Mouse (Mus musculus) midbrain, postnatal 0 days (tissue): ENCODE measurements around the gene Picalm. TPM values are rescaled to one million over a fixed set of nuclear protein-coding genes. Genes with fewer than 3 reads are reported as not detected.

Source experiments
- ATAC-seq: fragments of 200-750 bp; cut with Nextera tagmentation; 2 replicates; pipeline ENCODE4 v1.8.0; 2017; ENCODE audit warnings: moderate number of reproducible peaks, mild to moderate bottlenecking, moderate TSS enrichment, moderate library complexity; ENCODE audit not compliant: low FRiP score
- DNase-seq: peaks from one replicate; pipeline ENCODE4 v3.0.0-alpha.2; 2015; ENCODE audit warnings: low spot score
- H3K27ac ChIP-seq: fragments of 300-500 bp; sonication (generic); 2 replicates; pipeline ENCODE4 v1.5.1; 2014; ENCODE audit warnings: low read depth, mild to moderate bottlenecking, low read length, mixed read lengths
- H3K27me3 ChIP-seq: fragments of 300-500 bp; sonication (generic); 2 replicates; pipeline ENCODE4 v1.6.1; 2014; ENCODE audit warnings: low read length, control low read depth, mixed read lengths; ENCODE audit not compliant: insufficient read depth
- H3K36me3 ChIP-seq: fragments of 300-500 bp; sonication (generic); 2 replicates; pipeline ENCODE4 v1.6.1; 2014; ENCODE audit warnings: low read length, control low read depth, mixed read lengths; ENCODE audit not compliant: insufficient read depth
- H3K4me1 ChIP-seq: fragments of 300-500 bp; sonication (generic); 2 replicates; pipeline ENCODE4 v1.6.1; 2014; ENCODE audit warnings: mild to moderate bottlenecking, control low read depth, antibody characterized with exemption, low read length, mixed read lengths; ENCODE audit not compliant: insufficient read depth
- H3K4me2 ChIP-seq: fragments of 300-500 bp; sonication (generic); 2 replicates; pipeline ENCODE4 v1.6.1; 2014; ENCODE audit warnings: low read depth, mild to moderate bottlenecking, low read length, mixed read lengths; ENCODE audit not compliant: poor library complexity, severe bottlenecking
- H3K4me3 ChIP-seq: fragments of 300-500 bp; sonication (generic); 2 replicates; pipeline ENCODE4 v1.5.1; 2014; ENCODE audit warnings: low read depth, mild to moderate bottlenecking, low read length, moderate library complexity
- H3K9ac ChIP-seq: fragments of 300-500 bp; sonication (generic); replicated peaks from 2 replicates; pipeline ENCODE4 v1.6.1; 2014; ENCODE audit warnings: mild to moderate bottlenecking, low read length, moderate library complexity, mixed read lengths; ENCODE audit not compliant: poor library complexity, severe bottlenecking
- H3K9me3 ChIP-seq: fragments of 300-500 bp; sonication (generic); 2 replicates; pipeline ENCODE4 v1.6.1; 2016; ENCODE audit warnings: low read length, control low read depth
- CTCF ChIP-seq: IDR thresholded peaks from 2 replicates; pipeline ENCODE4 v1.5.1; 2016; ENCODE audit warnings: antibody characterized with exemption, mild to moderate bottlenecking
- WGBS: fragments of 180-500 bp; shearing (Covaris S2); extraction: QIAGEN DNeasy Blood & Tissue Kit; methylation state at CpG from one replicate; pipeline ENCODE4 v1.1.7; 2014; 5-methylcytosine and 5-hydroxymethylcytosine counted together
- polyA plus RNA-seq: library from polyadenylated mRNA; unstranded; fragments of >200 nt; fragmentation: Nextera tagmentation; extraction: Ambion mirVana; gene quantifications from 2 replicates; pipeline ENCODE4 v1.2.1, GENCODE M21; 2015
- total RNA-seq: library from RNA; depleted of rRNA; stranded (reverse); fragments of >200 nt; gene quantifications from 2 replicates; pipeline ENCODE4 v1.2.3, GENCODE M21; 2014; rRNA removed

The Picalm gene
- total RNA-seq: 173 and 215 TPM in 2 replicates
- 20.2 and 24.8 TPM in 2 replicates for polyA plus RNA-seq

DNA sequence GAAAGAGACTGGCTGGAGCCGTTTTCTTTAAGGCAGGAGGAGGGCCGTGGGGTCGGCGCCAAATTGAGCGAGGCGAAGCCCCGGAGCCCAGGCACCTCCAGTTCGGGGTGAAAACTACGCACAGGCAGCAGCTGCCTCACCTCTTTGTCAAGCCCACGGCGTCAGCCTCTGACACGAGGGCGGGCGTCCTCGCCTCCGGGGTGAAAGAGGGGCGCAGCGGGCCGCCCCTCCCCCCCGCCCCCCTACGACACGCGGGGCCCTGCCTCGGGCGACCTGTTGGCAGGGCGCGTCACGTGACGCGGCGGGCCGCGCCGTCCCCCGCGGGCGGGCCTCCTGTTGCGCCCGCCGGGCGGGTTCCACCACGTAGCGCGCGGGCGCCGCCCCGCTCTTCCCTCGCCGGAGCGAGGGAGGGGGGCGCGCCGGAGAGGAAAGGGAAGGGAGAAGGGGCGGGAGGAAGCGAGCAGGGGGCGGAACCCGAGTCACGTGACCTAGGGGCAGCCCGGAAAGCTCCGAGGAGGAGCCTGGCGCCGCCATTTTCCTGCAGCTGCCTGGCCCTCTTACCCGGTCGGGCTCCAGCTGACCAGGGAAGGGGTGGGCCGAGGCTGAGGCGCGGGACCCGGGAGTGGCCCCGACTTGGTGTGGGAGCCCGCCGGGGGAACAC is at the start of gene Picalm:
Picalm (plus strand) TSS at position 482 of the 661 bp plus-strand sequence.
- H3K9me3 ChIP-seq: no peaks in the 10 kb centered on the region
- no peaks in the 10 kb centered on the region for H3K27me3 ChIP-seq
- H3K4me3 ChIP-seq: peak within 1 kb of the TSS; percentile 97
- ATAC-seq: peak; percentile 95
- 1% methylated on average over 36 of the region's 72 CpGs for WGBS
- DNase-seq: peak; percentile 98
- peak within 1 kb of the TSS; percentile 57 for H3K4me2 ChIP-seq
- TF ChIP-seq CTCF: no peak
- peak within 1 kb of the TSS; percentile 92 for H3K27ac ChIP-seq
- peaks cover 3% of the 10 kb centered on the region; the same call in 1 of the 2 replicates for H3K4me1 ChIP-seq
- H3K36me3 ChIP-seq: no peaks in the 10 kb centered on the region
- peak within 1 kb of the TSS; percentile 94 for H3K9ac ChIP-seq

DNA sequence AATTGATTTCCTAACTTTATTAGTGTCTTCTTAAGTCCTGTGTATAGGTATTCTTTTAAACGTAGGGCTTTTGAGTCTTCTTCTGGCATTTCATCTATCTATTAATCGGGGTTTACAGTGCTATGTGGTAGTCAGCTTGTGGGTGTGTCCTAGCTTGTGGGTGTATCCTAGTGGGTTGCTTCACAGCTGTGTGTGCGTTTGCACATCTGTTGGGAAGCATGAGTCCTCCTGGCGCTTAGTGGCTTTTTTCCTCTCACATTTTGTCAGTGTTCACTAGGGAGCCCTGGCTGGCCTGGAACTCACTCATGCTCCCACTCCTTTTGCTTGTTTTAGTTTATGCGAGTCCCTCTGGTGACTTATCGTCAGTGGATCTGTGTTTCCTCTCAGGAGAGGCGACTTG is 46.2 kb upstream of the Picalm start:
- WGBS: 81% methylated on average over 7 of the region's 7 CpGs
- Histone ChIP-seq H3K4me3 (no peak overlapping the region), H3K9ac (no peak overlapping the region), H3K4me1 (no peaks in the 10 kb centered on the region), H3K27me3 (no peaks in the 10 kb centered on the region), H3K27ac (no peak overlapping the region), H3K9me3 (no peaks in the 10 kb centered on the region), H3K36me3 (no peaks in the 10 kb centered on the region), H3K4me2 (no peak overlapping the region)
- ATAC-seq: no peak
- DNase-seq: no peak
- no peak for TF ChIP-seq CTCF

DNA sequence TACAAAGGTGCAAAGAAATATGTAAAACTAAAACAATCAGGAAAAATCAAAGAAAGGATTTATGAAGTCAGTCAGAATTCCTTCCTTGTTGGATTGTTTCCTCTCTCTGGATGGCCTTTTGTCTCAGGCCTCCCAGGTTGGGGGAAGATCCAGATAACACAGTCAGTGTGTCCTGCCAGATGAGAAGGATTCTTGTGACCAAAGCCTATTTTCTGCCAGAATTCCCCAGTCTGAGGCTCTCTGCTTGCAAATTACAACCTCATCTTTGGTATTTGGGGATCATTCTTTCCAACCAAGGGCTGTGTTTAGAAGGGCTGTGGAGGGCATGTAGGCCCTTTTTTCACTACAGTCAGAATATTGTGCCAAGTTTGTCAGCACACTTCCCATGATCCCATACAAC is 45.5 kb upstream of the Picalm start:
- H3K9ac ChIP-seq: no peak overlapping the region
- H3K27ac ChIP-seq: no peak overlapping the region
- no peak for ATAC-seq
- H3K4me3 ChIP-seq: no peak overlapping the region
- DNase-seq: no peak
- no peaks in the 10 kb centered on the region for H3K36me3 ChIP-seq
- TF ChIP-seq CTCF: no peak
- H3K4me1 ChIP-seq: no peaks in the 10 kb centered on the region
- no peak overlapping the region for H3K4me2 ChIP-seq
- no peaks in the 10 kb centered on the region for H3K27me3 ChIP-seq
- no peaks in the 10 kb centered on the region for H3K9me3 ChIP-seq

DNA sequence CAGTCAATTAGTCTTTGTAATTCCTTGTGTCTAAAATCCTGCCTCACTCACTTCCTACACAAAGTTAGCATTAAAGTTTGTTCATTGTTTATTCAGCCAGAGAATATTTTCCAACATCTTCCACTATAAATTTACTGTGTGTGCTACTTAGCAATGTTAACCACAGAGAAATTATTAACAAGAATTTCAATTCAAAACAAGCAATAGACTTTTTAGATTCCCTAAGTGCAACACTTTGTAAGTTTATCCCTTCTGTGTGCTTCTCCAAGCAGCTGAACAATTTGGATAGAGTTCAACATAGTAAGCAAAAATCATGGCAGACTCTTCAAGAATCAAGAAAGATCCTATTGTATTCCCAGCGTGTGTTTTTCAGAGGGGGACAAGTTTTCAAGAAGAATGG is 44.3 kb upstream of the Picalm start:
- no peak overlapping the region for H3K9ac ChIP-seq
- no peaks in the 10 kb centered on the region for H3K36me3 ChIP-seq
- DNase-seq: no peak
- H3K4me3 ChIP-seq: no peak overlapping the region
- no peaks in the 10 kb centered on the region for H3K4me1 ChIP-seq
- no peak overlapping the region for H3K27ac ChIP-seq
- no peak for ATAC-seq
- H3K4me2 ChIP-seq: no peak overlapping the region
- TF ChIP-seq CTCF: no peak
- no peaks in the 10 kb centered on the region for H3K9me3 ChIP-seq
- H3K27me3 ChIP-seq: no peaks in the 10 kb centered on the region
- WGBS: 56% methylated on average over 1 of the region's 1 CpGs

DNA sequence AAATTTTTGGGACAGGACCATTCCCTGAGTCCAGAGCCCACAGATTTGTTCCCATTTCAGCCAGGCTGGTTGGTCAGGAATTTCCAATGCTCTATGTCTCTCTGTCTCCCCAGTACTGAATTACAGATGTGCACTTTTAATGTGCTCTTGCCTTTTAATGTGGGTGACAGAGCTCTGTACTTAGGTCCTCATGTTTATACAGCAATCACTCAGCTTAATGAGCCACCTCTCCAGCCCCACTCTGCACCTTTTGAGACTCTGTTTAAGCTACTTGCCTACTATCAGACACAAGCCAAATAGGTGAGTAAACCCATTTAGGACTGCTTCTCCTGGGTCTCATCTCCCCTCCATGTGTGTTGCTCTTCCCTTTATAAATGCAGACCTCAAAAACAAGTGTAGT is 43.2 kb upstream of the Picalm start:
- Histone ChIP-seq H3K36me3 (no peaks in the 10 kb centered on the region), H3K9ac (no peak overlapping the region), H3K4me1 (no peaks in the 10 kb centered on the region), H3K9me3 (no peaks in the 10 kb centered on the region), H3K27me3 (no peaks in the 10 kb centered on the region), H3K4me3 (no peak overlapping the region), H3K4me2 (no peak overlapping the region), H3K27ac (no peak overlapping the region)
- no peak for DNase-seq
- TF ChIP-seq CTCF: no peak
- ATAC-seq: no peak

DNA sequence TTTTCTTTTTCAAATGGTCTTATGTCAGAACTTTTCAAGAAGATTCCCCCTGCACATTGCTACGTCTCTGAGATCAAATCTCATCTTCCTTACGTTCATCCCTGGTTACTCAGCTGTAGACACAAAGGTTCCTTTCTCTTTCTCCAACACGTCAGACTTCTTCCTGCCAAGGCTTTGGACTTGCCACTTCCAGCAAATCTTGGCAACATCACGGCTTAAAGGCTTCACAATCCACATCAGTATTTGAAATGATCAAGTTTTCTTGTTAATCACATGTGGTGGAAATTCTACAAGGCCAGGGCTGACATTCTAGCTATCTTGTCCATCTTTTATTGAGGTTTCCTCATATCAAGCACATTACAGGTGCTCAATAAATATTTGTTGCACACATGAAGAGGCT is 39.0 kb upstream of the Picalm start:
- no peak overlapping the region for H3K4me2 ChIP-seq
- no peak overlapping the region for H3K27ac ChIP-seq
- no peak overlapping the region for H3K9ac ChIP-seq
- no peak overlapping the region for H3K4me3 ChIP-seq
- H3K27me3 ChIP-seq: no peaks in the 10 kb centered on the region
- DNase-seq (no peak), ATAC-seq (no peak)
- no peaks in the 10 kb centered on the region for H3K9me3 ChIP-seq
- no peaks in the 10 kb centered on the region for H3K4me1 ChIP-seq
- no peak for TF ChIP-seq CTCF
- WGBS: 72% methylated on average over 4 of the region's 4 CpGs
- H3K36me3 ChIP-seq: no peaks in the 10 kb centered on the region
